Mouse (Mus musculus) small intestine, adult 2 months (tissue): ENCODE results near the gene Hoxb1.

Source experiments
- CTCF ChIP-seq: fragments of 200-500 bp; IDR thresholded peaks from 2 replicates; pipeline ENCODE4 v1.5.1; 2012; ENCODE audit warnings: low read depth, mild to moderate bottlenecking, control low read depth, inconsistent platforms, low read length, moderate library complexity, mixed read lengths; ENCODE audit not compliant: insufficient replicate concordance, insufficient read length; ENCODE audit errors: extremely low read depth
- POLR2A ChIP-seq: fragments of 200-500 bp; IDR thresholded peaks from 2 replicates; pipeline ENCODE4 v1.6.1; 2012; ENCODE audit warnings: low read depth, mild to moderate bottlenecking, control low read depth, inconsistent platforms, low read length, moderate library complexity

DNA sequence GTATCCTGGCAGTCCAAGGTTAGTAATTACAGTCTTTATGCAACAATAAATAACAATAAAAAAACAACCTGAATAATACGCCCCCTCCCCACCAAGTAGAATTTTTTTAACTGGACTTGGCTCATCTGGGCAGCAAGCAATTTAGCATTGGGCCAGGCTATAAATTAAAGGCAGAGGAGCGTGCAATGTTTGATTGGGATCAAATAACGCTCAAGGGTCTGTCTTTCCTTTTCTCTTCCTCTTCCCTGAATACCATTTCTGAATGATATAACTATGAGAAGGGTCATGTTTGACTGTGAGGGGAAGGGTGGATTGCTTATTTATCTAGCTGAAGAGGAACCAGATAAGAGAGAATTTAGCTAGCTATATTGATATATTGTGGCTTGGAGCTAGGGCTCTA, 16.6 kb upstream of the Hoxb1 start:
- TF ChIP-seq CTCF (no peak), POLR2A (no peak)
